Mouse (Mus musculus) forebrain, embryonic 14.5 days (tissue): ENCODE data around the gene Clpb. TPM values are rescaled to one million over a fixed set of nuclear protein-coding genes. Genes with fewer than 3 reads are reported as not detected.
A peak's percentile ranks its signal among the peaks of the same experiment; 100 is the strongest.

Source experiments
- ATAC-seq: fragments of 200-750 bp; cut with Nextera tagmentation; 2 replicates; pipeline ENCODE4 v1.8.0; 2017; ENCODE audit warnings: mild to moderate bottlenecking, moderate library complexity
- DNase-seq: peaks from one replicate; pipeline ENCODE4 v3.0.0-alpha.2; 2015; ENCODE audit warnings: low spot score
- H3K27ac ChIP-seq: fragments of 300-500 bp; sonication (generic); 2 replicates; pipeline ENCODE4 v1.5.1; 2014; ENCODE audit warnings: low read depth, mild to moderate bottlenecking, control low read depth, low read length, moderate library complexity
- H3K27me3 ChIP-seq: fragments of 300-500 bp; sonication (generic); replicated peaks from 2 replicates; pipeline ENCODE4 v1.6.1; 2014; ENCODE audit warnings: low read length, control low read depth, mixed read lengths; ENCODE audit not compliant: control insufficient read depth, insufficient read depth
- H3K36me3 ChIP-seq: fragments of 300-500 bp; sonication (generic); 2 replicates; pipeline ENCODE4 v1.6.1; 2014; ENCODE audit warnings: low read length, control low read depth; ENCODE audit not compliant: control insufficient read depth, insufficient read depth
- H3K4me1 ChIP-seq: fragments of 300-500 bp; sonication (generic); 2 replicates; pipeline ENCODE4 v1.6.1; 2014; ENCODE audit warnings: antibody characterized with exemption, low read length, control low read depth; ENCODE audit not compliant: control insufficient read depth, insufficient read depth
- H3K4me2 ChIP-seq: fragments of 300-500 bp; sonication (generic); 2 replicates; pipeline ENCODE4 v1.6.1; 2014; ENCODE audit warnings: mild to moderate bottlenecking, control low read depth, low read length
- H3K4me3 ChIP-seq: fragments of 300-500 bp; sonication (generic); 2 replicates; pipeline ENCODE4 v1.5.1; 2014; ENCODE audit warnings: low read depth, low read length, control low read depth
- H3K9ac ChIP-seq: fragments of 300-500 bp; sonication (generic); 2 replicates; pipeline ENCODE4 v1.6.1; 2014; ENCODE audit warnings: mild to moderate bottlenecking, low read length, control low read depth, moderate library complexity
- H3K9me3 ChIP-seq: fragments of 300-500 bp; sonication (generic); replicated peaks from 2 replicates; pipeline ENCODE4 v1.6.1; 2016; ENCODE audit warnings: low read length, control low read depth, mixed read lengths; ENCODE audit not compliant: control insufficient read depth
- WGBS: fragments of 180-500 bp; shearing (Covaris S2); extraction: QIAGEN DNeasy Blood & Tissue Kit; methylation state at CpG from one replicate; pipeline ENCODE4 v1.1.7; 2014; 5-methylcytosine and 5-hydroxymethylcytosine counted together
- polyA plus RNA-seq: library from polyadenylated mRNA; unstranded; fragments of >200 nt; fragmentation: Nextera tagmentation; extraction: Ambion mirVana; gene quantifications from 2 replicates; pipeline ENCODE4 v1.2.1, GENCODE M21; 2014

Gene Clpb
- polyA plus RNA-seq, 1 experiment from 2014 or later, result 31.9 TPM

DNA sequence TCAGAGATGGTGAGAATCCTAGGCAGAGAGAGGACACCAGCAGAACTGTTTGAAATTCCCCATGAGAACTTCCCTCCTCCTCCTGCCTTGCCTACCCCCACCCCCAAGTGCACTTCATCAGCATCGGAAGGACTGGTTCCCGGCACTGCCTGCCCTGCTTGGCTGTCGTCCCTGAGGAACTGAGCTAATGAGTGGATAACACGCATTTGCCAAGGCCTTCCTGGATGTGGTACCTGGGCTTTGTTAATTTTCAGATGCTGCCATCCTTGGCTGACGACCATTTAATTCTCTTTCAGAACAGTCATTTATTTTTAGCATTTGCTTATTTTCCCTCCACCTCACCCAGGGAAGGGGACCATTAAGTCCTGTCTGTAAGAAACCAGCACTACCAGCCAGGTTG, 32.0 kb downstream of the Clpb start:
- no peaks in the 10 kb centered on the region for H3K9me3 ChIP-seq

GRCm38 (mm10) chr7:101696931-101697723, 33.7 kb downstream of the Clpb start:
- peak; percentile 79 for ATAC-seq
- peak; percentile 70 for DNase-seq

More for the DNA sequence above, 32.0 kb downstream of the Clpb start:
- Histone ChIP-seq H3K27me3 (no peaks in the 10 kb centered on the region), H3K4me3 (no peak overlapping the region), H3K4me1 (no peaks in the 10 kb centered on the region), H3K4me2 (no peak overlapping the region), H3K36me3 (0 out of 2 replicates have a peak, but pooled peaks cover 3% of the 10 kb centered on the region), H3K27ac (no peak overlapping the region), H3K9ac (no peak overlapping the region)
- ATAC-seq (no peak), DNase-seq (no peak)
- 71% methylated on average over 5 of the region's 5 CpGs for WGBS

DNA sequence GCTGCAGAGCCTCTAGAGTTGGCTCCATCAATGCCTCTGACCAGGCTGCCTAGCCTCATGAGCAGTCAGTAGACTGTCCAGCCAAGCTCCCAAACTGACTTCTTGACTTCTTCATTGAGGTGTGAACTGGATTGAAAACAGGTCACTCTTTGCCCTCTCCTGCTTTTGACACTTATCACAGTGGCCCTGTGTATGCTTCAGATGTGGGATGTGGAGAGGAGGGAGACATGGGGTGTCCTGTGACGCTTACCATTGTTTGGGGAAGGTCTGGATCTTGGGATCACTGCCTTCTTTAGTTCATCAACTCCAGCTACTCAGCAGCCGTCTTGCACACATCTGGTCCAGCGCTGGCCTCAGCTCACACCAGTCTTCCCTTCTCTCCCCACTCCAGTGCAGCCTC, 36.9 kb downstream of the Clpb start:
- 66% methylated on average over 3 of the region's 3 CpGs for WGBS
- Histone ChIP-seq H3K4me1 (no peaks in the 10 kb centered on the region), H3K4me2 (no peak overlapping the region), H3K4me3 (no peak overlapping the region), H3K27ac (no peak overlapping the region), H3K9ac (no peak overlapping the region), H3K27me3 (no peaks in the 10 kb centered on the region), H3K36me3 (no peaks in the 10 kb centered on the region), H3K9me3 (no peaks in the 10 kb centered on the region)
- ATAC-seq (no peak), DNase-seq (no peak)

More at GRCm38 (mm10) chr7:101696931-101697723, 33.7 kb downstream of the Clpb start:
- H3K4me1 ChIP-seq, result no peaks in the 10 kb centered on the region
- H3K4me2 ChIP-seq, result no peak overlapping the region
- H3K27me3 ChIP-seq, result no peaks in the 10 kb centered on the region
- no peak overlapping the region for H3K27ac ChIP-seq
- no peaks in the 10 kb centered on the region for H3K9me3 ChIP-seq
- H3K9ac ChIP-seq, result no peak overlapping the region
- no peaks in the 10 kb centered on the region for H3K36me3 ChIP-seq
- no peak overlapping the region for H3K4me3 ChIP-seq
- WGBS, result 49% methylated on average over 10 of the region's 10 CpGs

- Histone ChIP-seq H3K4me1 (no peaks in the 10 kb centered on the region), H3K4me2 (no peak overlapping the region), H3K9ac (no peak overlapping the region), H3K9me3 (no peaks in the 10 kb centered on the region), H3K27ac (no peak overlapping the region), H3K4me3 (no peak overlapping the region), H3K27me3 (no peaks in the 10 kb centered on the region), H3K36me3 (peaks cover 12% of the 10 kb centered on the region)
- WGBS, result 84% methylated on average over 5 of the region's 5 CpGs
- DNase-seq (no peak), ATAC-seq (no peak)
These were observed 39.3 kb downstream of the Clpb start for GRCm38 (mm10) chr7:101702706-101703105.

GRCm38 (mm10) chr7:101709586-101709985, 46.2 kb downstream of the Clpb start:
- no peak overlapping the region for H3K27ac ChIP-seq
- no peak overlapping the region for H3K9ac ChIP-seq
- WGBS, result 92% methylated on average over 3 of the region's 3 CpGs
- no peaks in the 10 kb centered on the region for H3K9me3 ChIP-seq
- no peaks in the 10 kb centered on the region for H3K27me3 ChIP-seq
- no peak for ATAC-seq
- H3K4me1 ChIP-seq, result no peaks in the 10 kb centered on the region
- H3K4me2 ChIP-seq, result no peak overlapping the region
- H3K36me3 ChIP-seq, result peaks cover 13% of the 10 kb centered on the region
- no peak for DNase-seq
- H3K4me3 ChIP-seq, result no peak overlapping the region

- Histone ChIP-seq H3K9ac (no peak overlapping the region), H3K36me3 (peaks cover 13% of the 10 kb centered on the region), H3K27me3 (no peaks in the 10 kb centered on the region), H3K4me3 (no peak overlapping the region), H3K9me3 (no peaks in the 10 kb centered on the region), H3K4me2 (no peak overlapping the region), H3K4me1 (no peaks in the 10 kb centered on the region), H3K27ac (no peak overlapping the region)
- WGBS, result 90% methylated on average over 5 of the region's 5 CpGs
- DNase-seq (no peak), ATAC-seq (no peak)
These were observed 46.8 kb downstream of the Clpb start for GRCm38 (mm10) chr7:101710236-101710635.

DNA sequence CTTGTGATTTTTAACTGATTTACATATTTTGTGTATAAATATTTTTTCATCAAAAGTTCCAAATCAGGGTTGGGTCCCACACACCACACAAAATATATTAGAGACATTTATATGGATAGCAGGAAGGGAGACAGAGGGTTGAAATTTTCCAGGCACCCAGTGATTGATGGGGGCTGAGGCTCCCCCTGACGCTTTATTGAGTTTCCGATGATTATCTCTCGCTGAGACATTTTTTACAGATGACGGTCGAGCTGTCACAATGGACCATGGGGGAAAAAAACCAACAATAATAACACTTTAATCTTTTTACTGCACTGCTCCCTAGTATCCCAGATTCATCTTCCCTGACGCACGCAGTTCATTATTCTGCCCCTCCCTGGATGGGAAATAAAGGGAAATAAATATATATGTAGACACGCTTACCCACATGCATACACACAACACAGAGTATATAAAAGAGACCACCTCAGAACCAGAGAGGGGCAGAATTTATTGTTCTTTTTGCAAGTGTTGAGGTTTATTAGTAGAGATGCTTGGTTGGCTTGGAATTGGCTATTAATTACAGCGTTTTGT, 50.5 kb downstream of the Clpb start:
- no peak overlapping the region for H3K4me3 ChIP-seq
- ATAC-seq (no peak), DNase-seq (no peak)
- H3K9ac ChIP-seq, result no peak overlapping the region
- no peaks in the 10 kb centered on the region for H3K36me3 ChIP-seq
- WGBS, result 88% methylated on average over 9 of the region's 9 CpGs
- no peak overlapping the region for H3K27ac ChIP-seq
- no peak overlapping the region for H3K4me2 ChIP-seq
- H3K9me3 ChIP-seq, result no peaks in the 10 kb centered on the region
- no peaks in the 10 kb centered on the region for H3K27me3 ChIP-seq
- H3K4me1 ChIP-seq, result no peaks in the 10 kb centered on the region

GRCm38 (mm10) chr7:101715041-101715551, 51.7 kb downstream of the Clpb start:
- H3K9me3 ChIP-seq, result no peaks in the 10 kb centered on the region
- H3K4me3 ChIP-seq, result no peak overlapping the region
- no peak overlapping the region for H3K9ac ChIP-seq
- H3K27me3 ChIP-seq, result no peaks in the 10 kb centered on the region
- no peaks in the 10 kb centered on the region for H3K36me3 ChIP-seq
- H3K4me2 ChIP-seq, result no peak overlapping the region
- ATAC-seq, result no peak
- H3K4me1 ChIP-seq, result no peaks in the 10 kb centered on the region
- WGBS, result 91% methylated on average over 5 of the region's 5 CpGs
- no peak overlapping the region for H3K27ac ChIP-seq
- DNase-seq, result no peak

DNA sequence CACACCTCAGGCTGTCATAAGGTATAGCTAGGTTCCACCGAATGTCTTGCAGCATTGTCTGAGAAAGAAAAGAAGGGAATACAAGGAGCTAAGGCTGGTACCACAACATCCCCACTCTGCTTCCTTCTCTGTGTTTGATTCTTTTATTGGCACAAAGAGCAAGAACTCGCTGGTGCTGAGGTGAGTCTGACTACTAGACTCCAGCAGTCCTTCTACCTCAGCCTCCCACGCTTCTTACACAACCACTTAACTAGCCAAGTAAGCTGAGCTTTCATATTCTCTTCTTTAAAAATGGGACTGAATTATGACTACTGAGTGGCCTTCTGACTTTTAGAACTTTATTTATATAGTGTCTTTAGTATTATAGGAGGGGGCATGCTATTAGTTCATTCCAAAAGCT, 56.9 kb downstream of the Clpb start:
- Histone ChIP-seq H3K36me3 (no peaks in the 10 kb centered on the region), H3K4me2 (no peak overlapping the region), H3K4me1 (no peaks in the 10 kb centered on the region), H3K4me3 (no peak overlapping the region), H3K9ac (no peak overlapping the region), H3K27ac (no peak overlapping the region), H3K9me3 (no peaks in the 10 kb centered on the region), H3K27me3 (no peaks in the 10 kb centered on the region)
- ATAC-seq (no peak), DNase-seq (no peak)
- WGBS, result 94% methylated on average over 3 of the region's 3 CpGs
